In the genomic region with DNA sequence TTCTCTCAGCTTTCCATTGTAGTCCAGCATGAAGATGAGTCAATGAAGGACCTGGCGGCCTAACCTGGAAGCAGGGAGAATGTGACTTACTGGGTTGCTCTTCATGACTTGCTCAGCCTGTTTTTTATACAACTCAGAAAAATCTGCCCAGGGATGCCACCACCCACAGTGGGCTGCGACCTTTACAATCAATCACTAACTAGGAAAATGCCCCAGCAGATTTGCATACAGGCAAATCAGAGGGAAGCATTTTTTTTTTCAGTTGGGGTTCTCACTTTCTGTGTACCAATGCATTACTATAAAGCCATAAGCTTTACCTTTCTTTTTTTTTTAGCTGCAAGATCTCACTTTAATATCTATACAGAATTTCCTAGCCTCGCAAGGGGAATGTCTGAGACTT, we compare ENCODE assay signal across 22 mouse cellular contexts.
A peak's percentile ranks its signal among the peaks of the same experiment; 100 is the strongest.
DNase-seq lines count a peak whose midpoint lies in the region; ATAC-seq and TF ChIP-seq lines count a peak whose summit lies in the region.
"Had no signal": no experiment of that assay in that cellular context is flagged by ENCODE, and none has a peak within 500 bp of the region (broad histone marks: within the 10 kb centered on the region; RNA-seq: fewer than 3 reads in every experiment).

No protein-coding gene starts in this region.

- no peak overlapping the region for H3K9ac ChIP-seq in kidney, embryonic 15.5 days
- no peak overlapping the region for H3K9ac ChIP-seq in kidney, embryonic 14.5 days (ENCODE audit: low read depth, low read length)
- H3K9ac ChIP-seq: embryonic facial prominence, embryonic 12.5 days; forebrain, embryonic 13.5 days; forebrain, embryonic 15.5 days had no signal

- no peak overlapping the region for H3K27ac ChIP-seq in kidney, adult 2 months (ENCODE audit: insufficient read depth, low read depth, low read length)
- H3K27ac ChIP-seq in kidney, embryonic 15.5 days = no peak overlapping the region
- no peak overlapping the region for H3K27ac ChIP-seq in kidney, embryonic 14.5 days (ENCODE audit: low read depth, low read length)
- H3K27ac ChIP-seq: embryonic facial prominence, embryonic 10.5 days; embryonic facial prominence, embryonic 12.5 days; forebrain, embryonic 13.5 days; forebrain, embryonic 15.5 days had no signal

- no peak overlapping the region for H3K4me2 ChIP-seq in kidney, embryonic 15.5 days
- H3K4me2 ChIP-seq in kidney, embryonic 14.5 days (replicated peaks; ENCODE audit: low read depth, low read length) = no peak overlapping the region
- H3K4me2 ChIP-seq: embryonic facial prominence, embryonic 12.5 days; forebrain, embryonic 13.5 days; forebrain, embryonic 15.5 days had no signal

- 48% methylated on average over 3 of the region's 3 CpGs for WGBS in kidney, adult 2 months
- WGBS in kidney, embryonic 15.5 days = 78% methylated on average over 3 of the region's 3 CpGs
- WGBS in kidney, embryonic 14.5 days = 81% methylated on average over 3 of the region's 3 CpGs

- DNase-seq in heart, adult 11 months = peak; percentile 4
- no peak for DNase-seq in heart, postnatal 36 days
- DNase-seq in kidney, adult 2 months = peak; percentile 54
- no peak for DNase-seq in kidney, adult 18-20 months
- DNase-seq in kidney, postnatal 36 days = peak; percentile 7 to 17
- DNase-seq in urinary bladder, postnatal 36 days (ENCODE audit: low spot score in 2 of 2) = no peak
- DNase-seq: adrenal gland, adult 2 months; adrenal gland, postnatal 10 days; adrenal gland, postnatal 25 days; B cell, adult 2 months; cerebellum, adult 11 months; cerebellum, adult 18-20 months; cerebellum, adult 8-10 months; cerebellum, adult 9-11 months; cerebellum, postnatal 25 days had no signal

- H3K4me1 ChIP-seq in kidney, adult 2 months (ENCODE audit: control insufficient read depth, insufficient read depth, low read length) = peaks cover 5% of the 10 kb centered on the region
- H3K4me1 ChIP-seq in kidney, embryonic 15.5 days = 0 out of 2 replicates have a peak, but pooled peaks cover 3% of the 10 kb centered on the region
- no peaks in the 10 kb centered on the region for H3K4me1 ChIP-seq in kidney, embryonic 14.5 days (ENCODE audit: control insufficient read depth, insufficient read depth, low read length)
- H3K4me1 ChIP-seq: embryonic facial prominence, embryonic 10.5 days; embryonic facial prominence, embryonic 12.5 days; forebrain, embryonic 13.5 days; forebrain, embryonic 15.5 days had no signal

- no peak for TF ChIP-seq CTCF in kidney, adult 2 months (conservative IDR thresholded peaks at IDR 0.05; ENCODE audit: insufficient read depth, insufficient read length, low read depth, low read length)

- 0 out of 2 replicates have a peak, but pooled peaks have one; percentile 25 for ATAC-seq in kidney, embryonic 15.5 days (replicated peaks; ENCODE audit: low FRiP score)
- ATAC-seq in kidney, embryonic 14.5 days (ENCODE audit: low FRiP score, low TSS enrichment) = no peak
- ATAC-seq: CD4-positive, CD25-positive, alpha-beta regulatory T cell, adult 4 months; forebrain, embryonic 13.5 days; forebrain, embryonic 15.5 days had no signal

- intact Hi-C loops in heart, postnatal 36 days (cut with DNase I) = no loop called here

- no peaks in the 10 kb centered on the region for H3K36me3 ChIP-seq in kidney, adult 2 months (ENCODE audit: control insufficient read depth, insufficient read depth, low read length)
- no peaks in the 10 kb centered on the region for H3K36me3 ChIP-seq in kidney, embryonic 15.5 days
- no peaks in the 10 kb centered on the region for H3K36me3 ChIP-seq in kidney, embryonic 14.5 days (ENCODE audit: control insufficient read depth, insufficient read depth, low read length)
- H3K36me3 ChIP-seq: embryonic facial prominence, embryonic 10.5 days; embryonic facial prominence, embryonic 12.5 days; forebrain, embryonic 15.5 days had no signal

- H3K27me3 ChIP-seq in kidney, adult 2 months (replicated peaks; ENCODE audit: control insufficient read depth, insufficient read depth, low read length) = no peaks in the 10 kb centered on the region
- no peaks in the 10 kb centered on the region for H3K27me3 ChIP-seq in kidney, embryonic 15.5 days
- H3K27me3 ChIP-seq in kidney, embryonic 14.5 days (ENCODE audit: control insufficient read depth, insufficient read depth, low read length) = no peaks in the 10 kb centered on the region
- H3K27me3 ChIP-seq: embryonic facial prominence, embryonic 12.5 days; forebrain, embryonic 13.5 days; forebrain, embryonic 15.5 days had no signal

- TF ChIP-seq POLR2A in kidney, adult 2 months (IDR thresholded peaks at IDR 0.05; ENCODE audit: low read depth, low read length) = no peak

- no peak overlapping the region for H3K4me3 ChIP-seq in kidney, adult 2 months (ENCODE audit: insufficient read depth, low read depth, low read length)
- no peak overlapping the region for H3K4me3 ChIP-seq in kidney, embryonic 15.5 days (replicated peaks)
- H3K4me3 ChIP-seq in kidney, embryonic 14.5 days (ENCODE audit: low read length) = no peak overlapping the region
- H3K4me3 ChIP-seq: embryonic facial prominence, embryonic 10.5 days; embryonic facial prominence, embryonic 12.5 days; forebrain, embryonic 13.5 days; forebrain, embryonic 15.5 days had no signal

- no peaks in the 10 kb centered on the region for H3K9me3 ChIP-seq in kidney, embryonic 15.5 days (replicated peaks)
- no peaks in the 10 kb centered on the region for H3K9me3 ChIP-seq in kidney, embryonic 14.5 days (ENCODE audit: control insufficient read depth, low read length)
- H3K9me3 ChIP-seq: embryonic facial prominence, embryonic 10.5 days; embryonic facial prominence, embryonic 12.5 days; forebrain, embryonic 13.5 days; forebrain, embryonic 15.5 days had no signal

Comparison
In these comparisons a context has a peak if more than half of its experiments do, and no peak if none do; other contexts are left out.
1. DNase-seq: peak in heart, adult 11 months (single experiment), kidney, adult 2 months (single experiment) and kidney, postnatal 36 days (2 of 2); none in heart, postnatal 36 days (0 of 2), kidney, adult 18-20 months (single experiment) and urinary bladder, postnatal 36 days (0 of 2).